Mouse (Mus musculus): ENCODE measurements around the gene Zfp362. TPM values are rescaled to one million over a fixed set of nuclear protein-coding genes. Genes with fewer than 3 reads are reported as not detected.

Gene Zfp362
- 41.6 to 49.9 TPM (median 46.8 TPM) in 4 replicates for total RNA-seq (2023)

DNA sequence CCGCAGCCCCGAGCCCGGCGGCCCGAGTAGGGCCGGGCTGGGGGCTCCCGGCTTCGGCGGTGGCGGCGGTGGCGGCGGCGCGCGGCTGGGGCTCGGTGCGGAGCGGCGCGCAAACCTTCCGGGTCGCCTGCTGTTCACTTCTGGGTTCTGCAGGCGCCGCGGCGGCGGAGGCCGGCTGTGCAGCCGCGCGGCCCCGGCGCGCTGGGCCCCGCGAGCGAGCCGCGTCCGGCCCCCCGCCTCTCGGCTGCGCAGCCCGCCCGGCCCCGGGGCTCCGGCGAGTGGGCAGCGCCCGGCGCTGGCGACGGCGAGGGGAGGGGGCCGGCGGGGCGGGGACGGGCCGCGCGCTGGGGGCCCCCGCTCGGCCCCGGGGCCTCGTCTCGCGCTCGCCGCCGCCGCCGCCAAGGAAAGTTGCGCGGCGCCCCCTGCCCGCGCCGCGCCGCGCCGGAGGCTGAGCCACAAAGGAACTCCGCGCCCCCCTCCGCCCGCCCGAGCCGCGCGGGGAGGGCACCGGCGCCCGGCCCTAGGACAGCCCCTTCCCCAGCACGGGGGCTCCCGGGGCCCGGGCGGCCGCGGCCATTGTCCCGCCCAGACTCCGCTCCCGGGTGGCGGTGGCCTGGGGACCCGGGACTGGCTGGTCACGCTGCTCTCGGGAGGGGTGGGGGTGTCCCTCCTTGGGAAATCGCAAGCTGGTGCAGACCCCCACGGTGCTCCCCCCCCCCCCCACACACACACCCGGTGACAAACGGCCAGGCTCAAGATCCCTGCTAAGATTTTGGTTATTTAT, at the start of gene Zfp362:
Gene Zfp362, minus strand, starts transcription at position 3 of the 784 bp plus-strand sequence.

DNA sequence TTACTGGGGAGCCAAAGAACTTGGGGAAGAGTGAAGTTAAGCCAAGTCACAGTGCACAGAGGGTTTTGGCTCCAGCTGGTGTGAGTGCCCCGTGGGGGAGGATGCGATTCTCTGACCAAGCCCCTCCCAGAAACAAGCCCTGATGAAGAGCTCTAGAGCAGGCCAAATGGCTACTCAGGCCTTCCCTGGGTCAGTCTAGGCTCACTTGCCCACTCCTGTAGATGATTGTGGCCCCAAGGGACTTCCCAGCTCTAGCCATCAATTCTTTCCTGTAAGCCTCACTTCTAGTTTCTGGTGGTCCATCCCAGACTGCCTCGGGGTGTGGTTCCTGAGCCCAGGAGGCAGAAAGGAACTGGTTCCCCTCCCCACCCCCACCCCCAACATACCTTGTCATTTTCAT, 50.8 kb downstream of the Zfp362 start, which contains the start of gene A3galt2:
Gene A3galt2, plus strand, starts transcription at position 301 of the 400 bp plus-strand sequence.

Other genes with a start within 250 kb of the Zfp362 start
- gene Zscan20, start 195.9 kb downstream of the Zfp362 start, total RNA-seq (2023), result 24.0 to 25.5 TPM (median 25.0 TPM) in 4 replicates
- 1.3 to 3.1 TPM (median 1.7 TPM) in 4 replicates for gene Tlr12, start 187.4 kb downstream of the Zfp362 start, total RNA-seq (2023)
- 134 to 143 TPM (median 137 TPM) in 4 replicates for gene Phc2, start 151.3 kb downstream of the Zfp362 start, total RNA-seq (2023)
- gene A3galt2, start 50.7 kb downstream of the Zfp362 start, total RNA-seq (2023), result 3.9 to 4.6 TPM (median 4.2 TPM) in 4 replicates
- gene Trim62, start 77.5 kb upstream of the Zfp362 start, total RNA-seq (2023), result 2.3 to 3.5 TPM (median 2.6 TPM) in 4 replicates
- gene Azin2, start 156.4 kb upstream of the Zfp362 start, total RNA-seq (2023), result 0.91 to 1.5 TPM in 2 of 4 replicates, not detected in the others
- gene Ak2, start 185.9 kb upstream of the Zfp362 start, total RNA-seq (2023), result 66.2 to 72.5 TPM (median 69.5 TPM) in 4 replicates

Data from B cell, adult 62 days (primary cell).